Mouse (Mus musculus): ENCODE data around the gene Lgals2. TPM values are rescaled to one million over a fixed set of nuclear protein-coding genes. Genes with fewer than 3 reads are reported as not detected.

Lgals2 gene
- polyA plus RNA-seq (2012; rRNA removed) = 1.9 and 6.0 TPM in 2 replicates

DNA sequence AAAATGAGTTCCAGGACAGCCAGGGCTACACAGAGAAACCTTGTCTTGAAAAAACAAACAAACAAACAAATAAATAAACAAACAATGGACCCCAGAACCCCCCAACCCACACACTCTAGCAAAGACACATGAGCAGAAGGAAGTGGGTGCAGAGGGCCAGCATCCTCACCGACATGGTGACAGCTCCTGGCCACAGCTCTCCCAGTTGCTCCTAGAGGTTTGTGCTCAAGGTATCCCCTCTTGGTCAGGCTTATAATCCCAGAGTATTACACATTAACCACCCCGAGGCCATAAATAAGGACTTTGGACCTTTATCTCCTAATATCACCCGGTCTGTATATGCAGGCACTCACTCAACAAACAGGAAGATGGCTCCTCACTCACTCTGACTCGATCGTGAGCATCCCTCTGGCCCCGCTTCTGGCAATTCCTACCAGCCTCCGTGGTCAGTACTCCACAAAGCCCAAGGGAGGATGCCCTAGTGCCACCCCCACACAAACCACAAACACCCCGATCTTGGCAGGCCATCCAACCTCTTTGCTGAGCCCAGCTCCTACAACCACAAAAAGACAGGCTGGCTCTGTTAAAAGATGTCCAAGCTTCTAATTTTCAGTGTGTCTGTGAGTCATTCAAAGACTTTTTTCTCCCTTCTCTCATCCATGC is at the start of gene Lgals2:
TSS of gene Lgals2 (minus strand) at position 227 of the 663 bp plus-strand sequence.

DNA sequence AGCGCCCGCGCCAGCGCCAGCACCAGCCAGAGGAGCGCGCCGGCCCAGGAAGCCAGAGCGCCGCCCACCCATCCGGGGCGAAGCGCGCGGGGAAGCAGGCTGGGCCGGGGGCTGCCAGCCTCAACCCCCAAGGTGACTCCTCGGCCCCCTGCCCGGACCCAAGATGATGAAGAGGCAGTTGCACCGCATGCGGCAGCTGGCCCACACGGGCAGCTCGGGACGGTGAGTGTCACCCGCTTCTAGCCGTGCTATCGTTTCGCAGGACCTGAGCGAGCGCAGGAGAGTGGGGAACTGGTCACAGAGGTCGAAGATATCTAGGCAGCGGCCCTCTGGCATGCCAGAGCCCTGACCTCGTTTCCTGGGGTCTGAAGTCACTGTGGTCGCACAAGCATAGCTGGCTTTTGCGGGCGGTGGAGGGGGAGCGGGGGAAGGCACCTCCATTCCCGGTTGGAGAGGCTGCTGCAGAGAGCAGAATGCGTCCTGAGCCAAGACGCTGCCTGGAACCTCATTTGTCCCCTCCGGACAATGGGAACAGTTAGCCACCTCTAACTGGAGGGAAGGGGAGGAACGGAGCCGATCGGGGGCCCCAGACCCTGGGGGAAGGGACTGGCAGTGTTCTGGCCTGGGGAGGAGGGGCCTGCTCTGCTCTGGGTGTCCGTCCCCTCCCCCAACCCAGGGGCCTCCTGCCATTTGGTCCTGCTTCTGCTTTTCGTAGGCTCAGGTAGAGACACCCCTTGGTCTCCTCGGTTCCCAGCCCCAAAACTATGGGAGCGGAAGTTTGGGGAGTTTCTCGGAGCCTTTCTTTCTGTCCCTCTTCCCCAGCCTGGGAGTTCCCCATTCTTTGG is 44.6 kb upstream of the Lgals2 start, which contains the start of gene Sh3bp1:
TSS of gene Sh3bp1 (plus strand) at position 29 of the 845 bp plus-strand sequence.

DNA sequence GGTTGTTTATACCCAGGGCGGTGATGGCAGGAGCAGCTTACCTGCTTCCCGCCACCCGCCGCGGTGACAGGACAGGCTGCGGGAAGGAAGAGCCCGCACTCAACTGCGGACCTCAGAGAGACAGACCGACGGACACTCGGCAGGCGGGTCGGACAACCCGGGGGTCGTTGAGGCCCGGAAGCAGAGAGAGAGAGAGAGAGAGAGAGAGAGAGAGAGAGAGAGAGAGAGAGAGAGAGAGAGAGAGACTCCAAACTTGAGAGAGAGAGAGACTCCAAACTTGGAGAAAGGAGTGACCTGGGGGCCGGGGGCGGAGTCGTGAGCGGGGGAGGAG is 44.0 kb upstream of the Lgals2 start, which contains the start of gene Gm49510:
TSS of gene Gm49510 (plus strand) at position 259 of the 331 bp plus-strand sequence.

DNA sequence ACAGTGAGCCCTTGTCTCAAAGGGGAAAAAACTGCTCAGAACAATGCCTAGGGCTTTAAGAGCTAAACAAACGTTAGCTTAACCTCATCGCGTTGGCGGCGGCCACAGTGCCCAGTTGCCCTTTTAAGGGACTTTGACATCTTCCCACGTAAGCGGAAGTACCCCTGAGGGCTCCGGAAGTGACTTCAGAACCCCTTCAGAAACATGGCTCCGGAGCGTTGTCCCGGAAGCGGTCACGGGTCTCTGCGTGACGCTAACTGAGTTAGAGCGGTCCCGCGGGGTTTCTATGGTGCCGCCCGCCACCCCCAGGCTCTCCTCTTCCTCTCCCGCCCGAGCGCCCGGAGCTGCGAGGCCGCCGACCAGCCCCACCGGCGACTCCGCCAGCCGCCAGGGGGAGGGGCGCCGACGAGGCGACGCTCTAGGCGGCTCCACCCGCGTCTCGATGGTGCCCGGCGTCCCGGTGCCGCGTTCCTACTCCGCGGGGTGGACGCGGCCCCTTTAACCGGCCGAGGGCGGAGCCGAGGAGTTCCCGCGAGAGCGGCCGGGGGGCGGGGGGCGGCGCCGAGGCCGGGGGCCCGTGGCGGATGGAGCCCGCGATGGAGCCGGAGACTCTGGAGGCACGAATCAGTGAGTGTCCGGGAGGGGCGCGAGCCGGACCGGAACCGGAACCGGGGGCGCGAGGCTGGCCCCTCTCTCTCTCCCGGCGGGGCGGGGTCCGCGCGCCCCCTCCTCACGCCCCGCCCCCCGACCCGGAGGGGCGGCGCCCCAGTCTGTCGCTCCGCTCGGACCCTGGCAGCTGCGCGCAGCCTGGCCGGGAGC is 21.9 kb upstream of the Lgals2 start, which contains the start of gene Gga1:
TSS of gene Gga1 (plus strand) at position 200 of the 819 bp plus-strand sequence.

DNA sequence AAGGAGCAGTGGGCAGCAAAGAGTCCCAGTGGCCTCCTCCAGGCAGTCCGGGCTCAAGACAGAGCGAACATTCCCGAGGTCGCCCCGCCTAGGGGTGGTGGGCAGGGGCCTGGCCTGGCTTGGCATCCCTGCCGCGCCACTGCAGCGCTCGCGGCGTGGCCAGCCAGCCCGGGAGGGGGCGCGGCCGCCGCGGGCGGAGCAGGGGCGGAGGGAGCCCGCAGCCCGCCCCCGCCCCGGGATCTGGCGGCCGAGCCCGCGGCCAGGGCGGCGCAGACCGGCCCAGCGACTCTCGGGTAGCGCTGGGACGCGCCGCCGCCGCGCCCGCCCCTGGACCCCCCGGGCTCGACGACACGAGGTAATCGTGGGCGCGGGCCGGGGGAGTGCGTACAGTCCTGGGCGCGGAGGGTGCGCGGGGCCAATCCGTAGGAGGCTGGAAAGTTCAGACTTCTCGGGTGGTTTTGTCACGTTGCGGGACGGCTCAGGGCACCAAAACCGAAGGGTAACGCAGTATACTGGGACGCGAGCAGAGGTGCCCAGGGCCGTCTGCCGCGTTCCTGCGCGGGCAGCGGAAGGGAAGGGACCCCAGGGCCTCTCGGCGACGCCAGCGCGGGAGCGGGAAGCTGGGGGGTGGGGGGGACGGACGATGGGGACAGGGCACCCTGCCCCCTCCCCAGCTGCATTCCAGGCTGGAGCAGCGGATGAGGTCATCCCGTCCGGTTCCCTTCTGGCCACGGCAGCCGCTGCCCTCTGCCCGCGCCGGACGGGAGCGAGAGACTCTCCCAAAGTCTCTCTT is 12.8 kb downstream of the Lgals2 start, which contains the start of gene Cdc42ep1:
TSS of gene Cdc42ep1 (plus strand) at position 254 of the 793 bp plus-strand sequence.

DNA sequence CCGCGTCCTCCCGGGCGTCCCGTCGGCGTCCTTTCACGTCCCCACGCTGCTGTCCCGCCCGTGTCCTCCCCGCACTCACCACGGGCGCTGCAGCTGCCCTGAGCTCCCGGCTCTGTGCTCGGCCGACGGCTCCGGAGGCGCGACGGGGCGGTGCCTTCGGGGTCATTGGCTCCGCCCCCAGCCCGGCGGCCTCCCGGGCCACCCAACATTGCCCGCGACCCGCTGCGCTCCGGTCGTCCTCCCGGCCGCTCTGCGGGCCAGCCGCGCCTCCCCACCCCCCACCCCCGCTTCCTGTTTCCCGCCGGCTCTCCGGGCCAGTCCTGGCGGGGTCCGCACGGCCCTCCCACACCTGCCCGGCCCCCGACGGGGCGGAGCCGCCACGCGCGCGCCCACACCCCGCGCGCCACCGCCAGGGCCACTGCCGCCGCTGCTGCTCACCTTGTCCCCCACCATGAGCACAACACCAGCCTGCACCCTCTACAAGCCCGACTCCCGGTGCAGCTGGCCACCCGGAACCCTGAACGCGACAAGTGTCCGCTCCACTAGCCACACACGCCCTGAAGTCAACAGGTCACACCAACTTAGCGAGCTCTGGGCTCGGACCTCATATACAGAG is 52.4 kb downstream of the Lgals2 start, which contains the start of gene Card10:
TSS of gene Card10 (minus strand) at position 267 of the 616 bp plus-strand sequence.

Other genes starting within 250 kb of the Lgals2 start
- 2.5 and 2.7 TPM in 2 replicates for gene Elfn2, start 136.8 kb downstream of the Lgals2 start, polyA plus RNA-seq (2012; rRNA removed)
- 7.6 and 8.6 TPM in 2 replicates for gene Mfng, start 82.1 kb downstream of the Lgals2 start, polyA plus RNA-seq (2012; rRNA removed)
- gene Card10, start 52.5 kb downstream of the Lgals2 start, polyA plus RNA-seq (2012; rRNA removed) = 45.0 and 60.9 TPM in 2 replicates
- 54.3 and 54.8 TPM in 2 replicates for gene Cdc42ep1, start 12.9 kb downstream of the Lgals2 start, polyA plus RNA-seq (2012; rRNA removed)
- gene Gga1, start 21.7 kb upstream of the Lgals2 start, polyA plus RNA-seq (2012; rRNA removed) = 109 and 116 TPM in 2 replicates
- 0.06 TPM in 1 of 2 replicates, not detected in the other for gene Gm49510, start 44.1 kb upstream of the Lgals2 start, polyA plus RNA-seq (2012; rRNA removed)
- gene Sh3bp1, start 44.2 kb upstream of the Lgals2 start, polyA plus RNA-seq (2012; rRNA removed) = 42.6 and 48.1 TPM in 2 replicates
- gene Pdxp, start 58.4 kb upstream of the Lgals2 start, polyA plus RNA-seq (2012; rRNA removed) = 5.3 and 6.6 TPM in 2 replicates
- 219 and 244 TPM in 2 replicates for gene Lgals1, start 71.2 kb upstream of the Lgals2 start, polyA plus RNA-seq (2012; rRNA removed)
- gene Nol12, start 79.4 kb upstream of the Lgals2 start, polyA plus RNA-seq (2012; rRNA removed) = 15.3 and 19.0 TPM in 2 replicates
- 68.7 and 72.3 TPM in 2 replicates for gene Triobp, start 92.2 kb upstream of the Lgals2 start, polyA plus RNA-seq (2012; rRNA removed)
- gene H1f0, start 172.9 kb upstream of the Lgals2 start, polyA plus RNA-seq (2012; rRNA removed) = 248 and 259 TPM in 2 replicates
- 1.4 and 1.6 TPM in 2 replicates for gene Galr3, start 186.4 kb upstream of the Lgals2 start, polyA plus RNA-seq (2012; rRNA removed)
- 64.5 and 65.7 TPM in 2 replicates for gene Ankrd54, start 207.4 kb upstream of the Lgals2 start, polyA plus RNA-seq (2012; rRNA removed)
- 132 and 153 TPM in 2 replicates for gene Eif3l, start 219.7 kb upstream of the Lgals2 start, polyA plus RNA-seq (2012; rRNA removed)